Mouse (Mus musculus): ENCODE measurements at regions not wholly inside any gene's neighbourhood (a gene's known extent, or its start where the extent isn't known, plus 50 kb on each side); places are given as distances from the start of the nearest gene placed in this dataset.
"Not testable (repeated sequence)": the region's sequence is repeated elsewhere in the genome, so short reads cannot be mapped to it uniquely, and the experiment has no call there.

- no peak for DNase-seq (ENCODE audit: low spot score)
Measured at GRCm38 (mm10) chr12:98144464-98144863, 114.8 kb downstream of the Galc start.

GRCm38 (mm10) chr12:98143170-98143569, 116.1 kb downstream of the Galc start:
- no peak for DNase-seq (ENCODE audit: low spot score)

- not testable (repeated sequence) for DNase-seq (ENCODE audit: low spot score)
Measured at GRCm38 (mm10) chr12:98139906-98140305, 119.4 kb downstream of the Galc start.

- no peak for DNase-seq (ENCODE audit: low spot score)
Measured at GRCm38 (mm10) chr12:98131276-98131675, 128.0 kb downstream of the Galc start.

DNA sequence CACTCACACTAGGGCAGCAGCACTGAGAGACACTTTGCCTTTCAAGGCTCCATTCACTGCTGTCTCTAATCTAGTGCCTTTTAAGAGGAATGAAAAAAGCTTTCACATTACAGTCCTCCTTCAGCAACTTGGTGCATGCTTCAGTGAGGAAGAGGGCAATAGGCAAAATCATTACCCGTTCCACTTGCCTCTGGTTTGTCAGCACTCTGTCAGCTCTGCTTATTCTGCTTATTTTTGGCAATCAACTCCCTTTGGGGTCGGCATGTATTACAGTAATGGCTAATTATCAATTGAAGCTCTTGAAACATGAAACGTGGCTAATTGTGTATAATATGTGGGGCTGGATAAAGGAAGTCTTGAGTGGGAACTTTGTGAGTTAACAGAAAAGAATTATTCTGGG, 135.7 kb downstream of the Galc start:
- no peak for DNase-seq (ENCODE audit: low spot score)

GRCm38 (mm10) chr12:98108039-98108438, 151.2 kb downstream of the Galc start:
- no peak for DNase-seq (ENCODE audit: low spot score)

DNA sequence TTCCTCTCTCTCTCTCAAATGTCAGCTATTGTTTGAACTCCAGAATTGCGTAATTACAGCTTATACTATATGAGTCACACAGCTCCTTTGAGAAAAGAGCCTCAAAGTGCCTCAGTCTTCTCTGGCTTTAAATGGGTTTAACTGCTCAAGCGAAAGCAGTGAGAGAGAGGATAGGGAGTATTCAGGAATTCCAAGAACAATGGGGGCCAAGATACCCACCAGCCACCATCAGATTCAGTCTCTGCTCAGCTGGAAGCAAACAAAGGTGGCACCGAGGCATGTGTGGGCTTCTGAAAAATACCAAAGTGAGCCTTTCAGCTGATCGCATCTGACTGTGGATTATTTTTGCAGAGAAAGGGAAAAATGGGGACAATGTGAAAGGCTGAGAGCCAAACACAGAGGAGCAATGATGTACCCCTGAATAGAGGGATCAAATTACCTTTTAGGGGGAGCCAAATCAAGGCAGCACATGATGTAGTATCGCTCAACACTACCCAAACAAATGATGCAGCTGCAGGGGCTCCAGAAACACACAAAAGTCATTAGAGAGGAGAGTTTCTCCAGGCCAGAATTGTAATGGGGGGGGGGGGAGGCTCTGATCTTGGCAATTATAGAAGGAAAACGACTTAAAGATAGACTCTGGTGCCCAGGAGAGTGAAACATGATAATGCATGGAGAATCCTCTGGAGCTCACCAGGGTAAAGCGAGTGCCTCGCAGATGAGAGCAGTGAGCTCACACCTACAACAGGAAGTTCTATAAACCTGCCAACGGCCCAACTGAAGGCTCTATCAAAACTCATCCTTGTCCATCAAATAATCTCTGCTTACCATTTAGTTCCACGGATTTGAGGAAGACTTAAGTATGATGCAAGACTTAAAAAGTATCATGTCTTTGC, 152.2 kb downstream of the Galc start:
- no peak for DNase-seq (ENCODE audit: low spot score)

DNA sequence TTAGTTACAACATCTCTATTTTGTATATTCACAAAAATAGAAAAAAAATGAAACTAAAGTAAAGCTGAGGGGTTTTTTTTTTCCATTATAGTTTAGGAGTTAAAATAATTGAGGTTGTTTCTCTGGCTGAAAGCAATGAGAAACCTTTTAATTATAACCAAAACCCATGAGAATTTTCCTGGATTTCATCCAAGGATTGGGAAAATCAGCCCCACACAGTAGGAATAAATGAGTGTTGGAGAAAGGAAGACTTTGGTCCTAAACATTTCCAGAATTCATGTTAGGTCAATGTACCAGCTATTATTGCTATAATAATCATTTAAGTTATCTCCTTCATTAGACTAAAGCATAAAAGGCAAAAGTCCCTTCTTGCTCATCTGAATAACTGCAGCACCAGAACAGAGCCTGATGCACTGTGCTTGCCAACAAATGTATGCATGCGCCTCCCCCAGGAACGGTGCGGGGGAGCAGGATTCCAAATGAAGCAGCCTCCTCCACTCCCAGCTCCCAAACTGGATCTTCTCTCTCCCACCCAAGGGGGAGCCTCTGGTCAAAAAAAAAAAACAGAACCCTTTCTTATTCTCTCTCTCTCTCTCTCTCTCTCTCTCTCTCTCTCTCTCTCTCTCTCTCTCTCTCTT, 153.0 kb downstream of the Galc start:
- DNase-seq (ENCODE audit: low spot score): no peak

DNA sequence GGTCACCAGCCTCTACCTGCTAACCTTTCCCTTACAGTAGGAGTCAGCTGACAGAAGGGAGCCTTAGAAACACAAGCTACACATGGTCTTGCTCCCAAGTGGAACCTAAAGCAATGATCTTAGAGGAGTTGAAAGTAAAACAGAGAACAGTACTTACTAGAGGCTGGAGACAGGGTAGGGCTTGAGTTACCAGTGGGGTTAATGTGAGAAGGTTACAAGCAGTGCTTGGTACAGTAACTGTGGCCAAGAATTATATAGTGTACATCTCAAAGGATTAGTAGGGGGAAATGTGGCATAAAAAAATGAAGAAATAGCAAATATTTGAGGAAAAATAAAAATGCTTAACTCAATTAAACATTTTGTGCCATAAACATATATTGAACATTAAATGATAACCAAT, 153.5 kb downstream of the Galc start:
- no peak for DNase-seq (ENCODE audit: low spot score)

GRCm38 (mm10) chr12:98090171-98090570, 169.1 kb downstream of the Galc start:
- DNase-seq (ENCODE audit: low spot score): no peak

- DNase-seq (ENCODE audit: low spot score): no peak
Measured at GRCm38 (mm10) chr12:98078351-98078750, 180.9 kb downstream of the Galc start.

- no peak for DNase-seq (ENCODE audit: low spot score)
Measured at GRCm38 (mm10) chr12:98075580-98075979, 183.7 kb downstream of the Galc start.

DNA sequence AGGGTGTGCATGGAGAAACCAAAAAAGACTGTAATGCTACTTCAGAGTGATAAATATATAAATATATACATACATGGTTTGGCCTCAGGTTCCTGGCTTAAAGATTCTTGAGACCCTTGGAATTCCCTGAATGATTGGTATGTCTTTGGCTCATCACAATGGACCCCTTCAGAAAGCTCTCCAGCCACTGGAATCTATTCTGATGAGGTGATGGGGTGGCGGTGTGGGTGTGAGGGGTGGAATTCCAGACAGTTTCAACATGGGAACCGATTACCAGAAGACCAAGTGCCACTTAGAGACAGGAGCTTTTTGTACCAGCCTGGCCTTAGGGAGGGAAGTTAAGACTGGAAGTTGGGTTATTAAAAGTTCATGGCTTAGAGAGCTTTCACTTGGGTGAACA, 190.1 kb downstream of the Galc start:
- no peak for DNase-seq (ENCODE audit: low spot score)

DNA sequence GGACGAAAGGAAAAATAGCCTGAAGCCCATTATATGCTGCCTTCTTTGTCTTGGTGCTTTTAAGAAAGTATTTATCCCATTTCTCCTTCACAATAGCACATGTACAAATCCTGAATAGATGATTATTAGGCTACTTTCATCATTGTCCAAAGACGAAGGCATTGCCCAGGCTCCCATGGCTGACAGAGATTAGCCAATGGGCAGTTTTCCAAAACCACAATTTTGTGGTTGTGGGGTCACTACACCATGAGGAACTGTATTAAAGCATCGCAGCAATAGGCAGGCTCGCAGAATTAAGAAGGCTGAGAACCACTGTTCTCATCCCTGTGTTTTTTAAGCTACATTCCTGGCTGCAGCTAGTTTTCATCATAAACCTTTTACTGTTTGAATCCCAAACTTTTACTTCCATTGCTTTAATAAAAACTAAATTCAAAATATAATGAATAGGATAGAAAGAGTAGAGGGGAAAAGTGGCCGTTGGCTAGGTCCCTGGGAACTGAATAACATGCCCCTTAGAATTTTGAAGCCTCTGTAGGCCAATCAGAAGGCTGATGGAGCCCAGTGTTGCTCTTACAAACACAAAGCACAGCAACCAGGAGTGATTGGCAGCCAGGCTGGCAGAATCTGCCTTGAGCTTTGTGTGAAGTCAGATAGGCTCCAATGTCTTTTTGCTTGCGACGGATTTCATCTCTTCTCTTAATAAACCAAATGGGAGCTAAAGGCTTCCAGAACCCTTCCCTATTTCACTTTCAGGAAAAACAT, 199.7 kb downstream of the Galc start:
- DNase-seq (ENCODE audit: low spot score): no peak

GRCm38 (mm10) chr12:98058977-98059376, 200.3 kb downstream of the Galc start:
- DNase-seq (ENCODE audit: low spot score): no peak

DNA sequence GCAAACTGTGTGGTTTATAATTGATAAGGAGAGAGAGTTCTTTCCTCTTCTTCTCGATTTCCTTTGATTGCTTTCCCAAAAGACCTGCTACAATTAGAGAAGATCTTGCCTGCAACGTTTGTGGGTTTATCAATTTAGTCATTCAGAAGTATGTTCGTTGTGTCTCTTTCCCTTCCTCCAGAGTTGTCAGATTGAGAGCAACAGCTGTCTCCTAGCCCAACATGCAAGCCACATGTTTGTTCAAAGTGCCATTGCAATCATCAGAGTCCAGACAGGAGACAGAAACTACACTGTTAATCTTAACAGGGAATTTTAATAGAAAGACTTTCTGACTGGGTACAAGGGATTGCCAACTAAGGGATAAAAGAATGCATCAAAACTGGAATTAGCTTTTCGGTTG, 208.3 kb downstream of the Galc start:
- no peak for DNase-seq (ENCODE audit: low spot score)

DNA sequence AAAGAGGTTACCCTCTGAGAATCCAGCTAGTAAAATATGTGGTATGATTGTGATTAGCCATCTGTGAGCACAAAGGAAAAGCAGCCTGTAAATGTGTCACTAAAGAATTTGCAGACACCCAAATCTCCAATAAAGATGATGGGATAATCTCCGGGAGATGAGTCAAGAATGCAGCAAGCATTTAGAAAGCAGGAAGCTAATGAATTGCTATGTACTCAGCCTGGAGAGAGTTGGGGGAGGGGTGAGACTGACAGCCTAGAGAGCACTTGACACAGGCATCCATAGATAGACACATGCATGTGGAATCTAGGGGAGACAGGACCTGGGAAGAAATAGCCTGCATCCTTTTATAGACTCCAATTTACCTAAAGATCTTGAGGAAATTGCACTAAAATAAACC, 208.8 kb downstream of the Galc start:
- no peak for DNase-seq (ENCODE audit: low spot score)

DNA sequence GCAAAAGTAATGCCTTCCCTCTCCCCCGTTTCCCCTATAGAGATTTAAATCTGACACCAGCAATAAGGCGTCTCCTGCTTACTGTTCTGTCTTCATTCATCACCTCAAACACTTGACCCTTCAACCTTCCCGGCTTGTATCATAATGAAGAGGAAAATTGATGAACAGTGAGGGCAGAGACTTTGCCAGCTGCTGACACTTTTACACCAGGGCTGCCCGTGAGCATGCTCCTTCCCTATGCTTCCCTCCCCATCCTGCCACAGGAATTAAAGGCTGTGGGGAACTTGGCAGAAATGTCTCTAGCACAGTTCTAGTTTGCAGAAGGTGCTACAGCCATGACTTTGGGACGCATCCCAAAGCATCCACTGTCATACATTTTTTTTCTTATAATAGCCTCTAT, 209.2 kb downstream of the Galc start:
- DNase-seq (ENCODE audit: low spot score): no peak

DNA sequence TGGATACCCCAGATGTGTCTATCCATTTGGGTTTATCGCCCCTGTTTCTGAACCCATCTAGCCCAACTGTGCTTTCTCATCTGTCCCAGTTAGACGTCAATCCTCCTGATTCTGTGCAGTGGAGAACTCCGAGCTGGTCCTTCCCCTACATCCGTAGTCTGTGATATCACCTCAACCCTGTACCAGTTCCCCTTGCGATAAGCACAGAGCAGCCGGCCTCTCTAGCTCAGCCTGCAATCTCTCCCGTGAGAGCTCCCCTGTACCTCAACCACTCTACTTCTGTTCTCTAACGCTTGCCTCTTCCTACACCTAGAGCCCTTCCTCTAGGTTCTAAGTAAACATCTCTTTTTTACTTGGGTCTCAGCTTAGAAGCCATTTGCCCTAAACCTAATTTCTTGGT, 211.5 kb downstream of the Galc start:
- DNase-seq (ENCODE audit: low spot score): no peak

DNA sequence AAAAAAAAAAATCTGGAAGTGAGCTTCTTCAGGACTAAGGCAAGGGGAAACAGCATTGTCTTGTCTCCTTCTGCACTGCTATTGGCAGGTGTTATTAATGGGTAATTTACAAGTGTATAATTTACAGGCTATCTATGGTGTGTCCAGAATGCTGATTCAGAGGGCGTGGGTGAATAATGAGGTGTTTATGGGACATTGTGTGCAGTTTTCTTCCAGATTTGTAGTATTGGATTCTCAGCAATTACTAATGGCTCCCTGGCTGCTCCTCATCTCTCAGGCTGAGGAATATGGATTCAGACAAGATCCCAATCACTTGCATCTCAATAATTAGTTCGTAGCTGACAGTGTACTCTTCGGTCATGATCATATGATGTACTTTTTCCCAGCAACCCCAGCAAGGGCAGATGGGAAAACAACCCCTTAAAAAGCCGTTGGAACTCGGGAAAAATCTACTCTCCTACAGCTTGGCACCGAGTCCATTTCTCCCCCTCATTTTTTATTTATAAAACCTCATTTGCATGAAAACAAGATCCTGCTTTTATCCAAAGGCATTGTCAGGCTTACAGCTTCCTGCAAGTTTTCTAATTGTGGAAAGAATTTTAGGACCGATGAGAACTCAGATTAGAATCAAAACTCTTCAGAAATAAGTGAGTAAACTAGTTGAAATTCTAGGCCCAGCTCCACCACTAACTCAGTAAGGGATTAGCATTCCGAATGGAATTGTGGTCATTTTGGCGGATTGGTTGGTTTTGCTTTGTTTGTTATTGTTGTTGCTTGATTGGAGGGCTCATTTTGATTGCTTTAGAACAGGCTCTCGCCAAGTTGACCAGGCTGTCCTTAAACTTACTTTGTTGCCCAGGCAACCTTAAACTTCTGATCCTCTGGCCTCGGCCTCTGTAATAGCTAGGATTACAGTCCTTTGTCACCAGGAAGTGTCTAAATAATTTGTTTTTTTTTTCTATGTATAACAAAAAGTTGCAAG, 212.5 kb downstream of the Galc start:
- no peak for DNase-seq (ENCODE audit: low spot score)

DNA sequence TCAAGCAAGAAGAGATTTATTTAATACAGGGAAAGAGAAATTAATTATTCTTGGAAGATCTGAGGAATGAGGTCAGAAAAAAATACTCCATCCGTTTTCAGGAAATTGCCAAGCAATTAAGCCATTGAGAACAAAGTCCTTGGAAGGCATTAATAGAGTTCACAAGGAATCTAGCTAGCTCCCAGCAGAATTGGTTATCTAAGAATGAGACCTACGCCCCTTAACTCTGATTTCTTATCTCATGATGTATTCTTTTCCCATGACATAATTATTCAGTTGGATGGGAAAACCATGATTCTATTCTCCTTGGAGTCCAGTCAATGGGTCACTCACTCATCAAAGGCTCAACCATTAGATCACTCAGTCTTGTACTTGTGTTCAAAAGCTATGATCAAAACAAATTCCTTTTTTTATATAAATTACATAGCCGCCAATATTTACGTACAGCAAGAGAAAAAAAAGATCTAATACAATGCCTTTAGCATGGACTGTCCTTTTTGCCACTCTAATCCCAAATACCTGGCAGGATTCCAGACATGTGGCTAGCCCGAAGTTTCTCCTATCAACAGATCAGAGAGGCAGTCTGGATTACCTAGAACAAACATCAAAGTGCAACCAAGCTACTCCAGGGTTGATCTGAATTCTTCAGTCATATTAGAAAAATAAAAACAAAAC, 213.3 kb downstream of the Galc start:
- DNase-seq (ENCODE audit: low spot score): no peak
